Mouse (Mus musculus): Measurements from ENCODE around the gene Kcnn4. TPM values are rescaled to one million over a fixed set of nuclear protein-coding genes. Genes with fewer than 3 reads are reported as not detected.

The Kcnn4 gene
- polyA plus RNA-seq, 1 experiment = 82.2 TPM

- TF ChIP-seq USF1 (IDR thresholded peaks at IDR 0.05; ENCODE audit: low read depth) (no peak), MYOG (IDR thresholded peaks at IDR 0.05; ENCODE audit: control insufficient read depth, extremely low read depth, insufficient read length) (no peak), CEBPB (IDR thresholded peaks at IDR 0.05; ENCODE audit: low read depth) (no peak), CTCF (IDR thresholded peaks at IDR 0.05; ENCODE audit: control insufficient read depth, insufficient read depth, insufficient read length) (no peak), FOSL1 (IDR thresholded peaks at IDR 0.05; ENCODE audit: insufficient read depth, low read length, poor library complexity, severe bottlenecking) (no peak), MAX (IDR thresholded peaks at IDR 0.05) (no peak), MYOD1 (IDR thresholded peaks at IDR 0.05; ENCODE audit: control insufficient read depth, insufficient read length, low read depth) (no peak)
- Histone ChIP-seq H3K4me3 (ENCODE audit: insufficient read depth, poor library complexity, severe bottlenecking) (no peak overlapping the region), H3ac (ENCODE audit: control insufficient read depth, insufficient read length, low read depth) (no peak overlapping the region), H3K79me2 (ENCODE audit: control insufficient read depth, insufficient read depth) (no peaks in the 10 kb centered on the region), H3K36me3 (ENCODE audit: control insufficient read depth, insufficient read depth) (no peaks in the 10 kb centered on the region), H3K27me3 (ENCODE audit: control insufficient read depth, insufficient read depth, insufficient read length) (no peaks in the 10 kb centered on the region), H3K79me3 (ENCODE audit: low read depth) (no peaks in the 10 kb centered on the region)
Measured at GRCm38 (mm10) chr7:24430551-24431345, 60.7 kb downstream of the Kcnn4 start.

- H3K79me2 ChIP-seq (ENCODE audit: control insufficient read depth, insufficient read depth) = no peaks in the 10 kb centered on the region
- H3K36me3 ChIP-seq (ENCODE audit: control insufficient read depth, insufficient read depth) = no peaks in the 10 kb centered on the region
- no peaks in the 10 kb centered on the region for H3K27me3 ChIP-seq (ENCODE audit: control insufficient read depth, insufficient read depth, insufficient read length)
- no peak for TF ChIP-seq MAX (IDR thresholded peaks at IDR 0.05)
- no peak for TF ChIP-seq CEBPB (IDR thresholded peaks at IDR 0.05; ENCODE audit: low read depth)
- TF ChIP-seq FOSL1 (IDR thresholded peaks at IDR 0.05; ENCODE audit: insufficient read depth, low read length, poor library complexity, severe bottlenecking) = no peak
- no peak for TF ChIP-seq USF1 (IDR thresholded peaks at IDR 0.05; ENCODE audit: low read depth)
- no peak for TF ChIP-seq MYOD1 (IDR thresholded peaks at IDR 0.05; ENCODE audit: control insufficient read depth, insufficient read length, low read depth)
- no peak for TF ChIP-seq CTCF (IDR thresholded peaks at IDR 0.05; ENCODE audit: control insufficient read depth, insufficient read depth, insufficient read length)
- TF ChIP-seq MYOG (IDR thresholded peaks at IDR 0.05; ENCODE audit: control insufficient read depth, extremely low read depth, insufficient read length) = no peak
- no peak overlapping the region for H3K4me3 ChIP-seq (ENCODE audit: insufficient read depth, poor library complexity, severe bottlenecking)
- H3ac ChIP-seq (ENCODE audit: control insufficient read depth, insufficient read length, low read depth) = no peak overlapping the region
- no peaks in the 10 kb centered on the region for H3K79me3 ChIP-seq (ENCODE audit: low read depth)
Measured at GRCm38 (mm10) chr7:24431713-24432112, 61.6 kb downstream of the Kcnn4 start.

GRCm38 (mm10) chr7:24435305-24435704 lies 65.2 kb downstream of the Kcnn4 start:
- Histone ChIP-seq H3K79me3 (ENCODE audit: low read depth) (no peaks in the 10 kb centered on the region), H3K27me3 (ENCODE audit: control insufficient read depth, insufficient read depth, insufficient read length) (no peaks in the 10 kb centered on the region), H3ac (ENCODE audit: control insufficient read depth, insufficient read length, low read depth) (no peak overlapping the region), H3K79me2 (ENCODE audit: control insufficient read depth, insufficient read depth) (no peaks in the 10 kb centered on the region), H3K36me3 (ENCODE audit: control insufficient read depth, insufficient read depth) (no peaks in the 10 kb centered on the region), H3K4me3 (ENCODE audit: insufficient read depth, poor library complexity, severe bottlenecking) (no peak overlapping the region)
- TF ChIP-seq CTCF (IDR thresholded peaks at IDR 0.05; ENCODE audit: control insufficient read depth, insufficient read depth, insufficient read length) (no peak), MYOG (IDR thresholded peaks at IDR 0.05; ENCODE audit: control insufficient read depth, extremely low read depth, insufficient read length) (no peak), MAX (IDR thresholded peaks at IDR 0.05) (no peak), FOSL1 (IDR thresholded peaks at IDR 0.05; ENCODE audit: insufficient read depth, low read length, poor library complexity, severe bottlenecking) (no peak), MYOD1 (IDR thresholded peaks at IDR 0.05; ENCODE audit: control insufficient read depth, insufficient read length, low read depth) (no peak), USF1 (IDR thresholded peaks at IDR 0.05; ENCODE audit: low read depth) (no peak), CEBPB (IDR thresholded peaks at IDR 0.05; ENCODE audit: low read depth) (no peak)

Small RNA genes lying within 50 kb of the gene (microRNA-seq; reads per million reads assigned to microRNA genes)
- gene Gm27592 (ENCODE audit: borderline microRNAs expressed) = not detected

Other genes with a start within 250 kb of the Kcnn4 start
- gene Zfp235, start 236.1 kb upstream of the Kcnn4 start, polyA plus RNA-seq (2012; fragmentation: generic; extraction: Trizol) = 1.5 TPM
- not detected for gene Zfp114, start 195.2 kb upstream of the Kcnn4 start, polyA plus RNA-seq (2012; fragmentation: generic; extraction: Trizol)
- 2.0 TPM for gene Zfp111, start 158.8 kb upstream of the Kcnn4 start, polyA plus RNA-seq (2012; fragmentation: generic; extraction: Trizol)
- gene Zfp109, start 132.7 kb upstream of the Kcnn4 start, polyA plus RNA-seq (2012; fragmentation: generic; extraction: Trizol) = 0.26 TPM
- 0.25 TPM for gene Zfp108, start 115.5 kb upstream of the Kcnn4 start, polyA plus RNA-seq (2012; fragmentation: generic; extraction: Trizol)
- gene Zfp93, start 99.8 kb upstream of the Kcnn4 start, polyA plus RNA-seq (2012; fragmentation: generic; extraction: Trizol) = 1.8 TPM
- 8.8 TPM for gene Zfp61, start 69.0 kb upstream of the Kcnn4 start, polyA plus RNA-seq (2012; fragmentation: generic; extraction: Trizol)
- gene Zfp94, start 53.6 kb upstream of the Kcnn4 start, polyA plus RNA-seq (2012; fragmentation: generic; extraction: Trizol) = 2.4 TPM
- gene Tescl, start 36.3 kb upstream of the Kcnn4 start, polyA plus RNA-seq (2012; fragmentation: generic; extraction: Trizol) = 0.22 TPM
- not detected for gene Lypd5, start 21.1 kb upstream of the Kcnn4 start, polyA plus RNA-seq (2012; fragmentation: generic; extraction: Trizol)
- 21.8 TPM for gene Smg9, start 29.4 kb downstream of the Kcnn4 start, polyA plus RNA-seq (2012; fragmentation: generic; extraction: Trizol)
- 0.33 TPM for gene Irgc1, start 82.0 kb downstream of the Kcnn4 start, polyA plus RNA-seq (2012; fragmentation: generic; extraction: Trizol)
- gene Plaur, start 92.2 kb downstream of the Kcnn4 start, polyA plus RNA-seq (2012; fragmentation: generic; extraction: Trizol) = 191 TPM
- gene Cadm4, start 111.8 kb downstream of the Kcnn4 start, polyA plus RNA-seq (2012; fragmentation: generic; extraction: Trizol) = 160 TPM
- gene Zfp428, start 136.7 kb downstream of the Kcnn4 start, polyA plus RNA-seq (2012; fragmentation: generic; extraction: Trizol) = 53.8 TPM
- gene AC161166.1, start 142.2 kb downstream of the Kcnn4 start, polyA plus RNA-seq (2012; fragmentation: generic; extraction: Trizol) = 0.16 TPM
- gene Irgq, start 160.4 kb downstream of the Kcnn4 start, polyA plus RNA-seq (2012; fragmentation: generic; extraction: Trizol) = 7.9 TPM
- 0.23 TPM for gene Pinlyp, start 175.9 kb downstream of the Kcnn4 start, polyA plus RNA-seq (2012; fragmentation: generic; extraction: Trizol)
- gene Xrcc1, start 176.0 kb downstream of the Kcnn4 start, polyA plus RNA-seq (2012; fragmentation: generic; extraction: Trizol) = 57.4 TPM
- 48.0 TPM for gene Ethe1, start 217.3 kb downstream of the Kcnn4 start, polyA plus RNA-seq (2012; fragmentation: generic; extraction: Trizol)
- gene Zfp575, start 217.4 kb downstream of the Kcnn4 start, polyA plus RNA-seq (2012; fragmentation: generic; extraction: Trizol) = 0.35 TPM
- 4.1 TPM for gene Phldb3, start 240.5 kb downstream of the Kcnn4 start, polyA plus RNA-seq (2012; fragmentation: generic; extraction: Trizol)

All from C2C12 (cell line).